Mouse (Mus musculus): ENCODE measurements around the gene Atp8a2. TPM values are rescaled to one million over a fixed set of nuclear protein-coding genes. Genes with fewer than 3 reads are reported as not detected.

Atp8a2 gene
- polyA plus RNA-seq, 1 experiment = 0.16 TPM

DNA sequence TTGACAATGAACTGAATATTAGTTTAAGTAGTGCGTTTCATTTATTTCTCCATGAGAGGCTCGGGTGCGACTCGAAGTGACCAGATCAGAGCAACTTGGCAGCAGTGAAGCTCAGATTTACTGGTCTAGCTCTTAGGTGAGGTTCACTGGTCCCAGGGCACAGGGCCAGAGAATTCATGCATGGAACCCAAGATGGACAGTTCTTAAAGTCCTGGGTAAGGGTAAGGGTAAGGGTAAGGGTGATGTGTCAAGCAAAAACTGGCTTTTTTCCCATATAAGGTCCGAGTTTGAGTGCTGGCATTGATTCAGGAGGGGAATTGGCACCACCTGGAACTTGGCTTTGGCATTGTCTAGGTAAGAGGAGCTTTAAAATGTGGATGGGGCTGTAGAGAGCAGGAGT, 305.5 kb downstream of the Atp8a2 start:
- H3K4me1 ChIP-seq (ENCODE audit: control insufficient read depth, insufficient read depth, low read length) = 0 out of 2 replicates have a peak, but pooled peaks cover 2% of the 10 kb centered on the region
- no peak overlapping the region for H3K4me3 ChIP-seq (ENCODE audit: insufficient read depth, low read length)
- TF ChIP-seq CTCF (IDR thresholded peaks at IDR 0.05; ENCODE audit: low read depth, low read length) (no peak), POLR2A (IDR thresholded peaks at IDR 0.05; ENCODE audit: borderline replicate concordance, low read depth, low read length) (no peak)
- H3K27ac ChIP-seq (ENCODE audit: insufficient read depth, low read depth, low read length) = no peak overlapping the region

DNA sequence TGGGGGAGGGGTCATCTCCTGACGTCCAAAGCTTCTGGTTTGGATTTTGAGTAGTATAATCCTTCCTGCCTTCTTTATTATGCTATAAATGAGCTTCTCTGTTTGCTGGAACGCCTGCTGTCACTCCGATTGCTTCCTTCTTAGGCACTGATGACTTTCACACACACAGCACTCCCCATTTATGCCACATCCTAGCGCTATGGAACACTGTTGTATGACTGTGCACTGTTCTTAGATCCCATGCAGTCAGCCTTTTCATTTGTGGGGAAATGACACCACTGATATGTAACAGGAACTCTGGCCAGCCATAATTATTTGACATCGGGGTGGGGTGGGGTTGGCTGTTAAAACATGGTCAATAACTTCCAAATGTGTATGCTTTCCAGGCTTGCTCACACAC, 306.2 kb downstream of the Atp8a2 start:
- TF ChIP-seq POLR2A (IDR thresholded peaks at IDR 0.05; ENCODE audit: borderline replicate concordance, low read depth, low read length) = no peak
- TF ChIP-seq CTCF (IDR thresholded peaks at IDR 0.05; ENCODE audit: low read depth, low read length) = no peak
- Histone ChIP-seq H3K4me1 (ENCODE audit: control insufficient read depth, insufficient read depth, low read length) (0 out of 2 replicates have a peak, but pooled peaks cover 2% of the 10 kb centered on the region), H3K4me3 (ENCODE audit: insufficient read depth, low read length) (no peak overlapping the region), H3K27ac (ENCODE audit: insufficient read depth, low read depth, low read length) (no peak overlapping the region)

GRCm38 (mm10) chr14:59890107-59890506, 306.9 kb downstream of the Atp8a2 start:
- Histone ChIP-seq H3K4me3 (ENCODE audit: insufficient read depth, low read length) (no peak overlapping the region), H3K4me1 (ENCODE audit: control insufficient read depth, insufficient read depth, low read length) (0 out of 2 replicates have a peak, but pooled peaks cover 2% of the 10 kb centered on the region), H3K27ac (ENCODE audit: insufficient read depth, low read depth, low read length) (no peak overlapping the region)
- TF ChIP-seq POLR2A (IDR thresholded peaks at IDR 0.05; ENCODE audit: borderline replicate concordance, low read depth, low read length) (no peak), CTCF (IDR thresholded peaks at IDR 0.05; ENCODE audit: low read depth, low read length) (no peak)

- TF ChIP-seq CTCF (IDR thresholded peaks at IDR 0.05; ENCODE audit: low read depth, low read length) = no peak
- no peak for TF ChIP-seq POLR2A (IDR thresholded peaks at IDR 0.05; ENCODE audit: borderline replicate concordance, low read depth, low read length)
- Histone ChIP-seq H3K4me1 (ENCODE audit: control insufficient read depth, insufficient read depth, low read length) (0 out of 2 replicates have a peak, but pooled peaks cover 2% of the 10 kb centered on the region), H3K4me3 (ENCODE audit: insufficient read depth, low read length) (no peak overlapping the region), H3K27ac (ENCODE audit: insufficient read depth, low read depth, low read length) (no peak overlapping the region)
These were observed 308.5 kb downstream of the Atp8a2 start for GRCm38 (mm10) chr14:59888446-59888845.

DNA sequence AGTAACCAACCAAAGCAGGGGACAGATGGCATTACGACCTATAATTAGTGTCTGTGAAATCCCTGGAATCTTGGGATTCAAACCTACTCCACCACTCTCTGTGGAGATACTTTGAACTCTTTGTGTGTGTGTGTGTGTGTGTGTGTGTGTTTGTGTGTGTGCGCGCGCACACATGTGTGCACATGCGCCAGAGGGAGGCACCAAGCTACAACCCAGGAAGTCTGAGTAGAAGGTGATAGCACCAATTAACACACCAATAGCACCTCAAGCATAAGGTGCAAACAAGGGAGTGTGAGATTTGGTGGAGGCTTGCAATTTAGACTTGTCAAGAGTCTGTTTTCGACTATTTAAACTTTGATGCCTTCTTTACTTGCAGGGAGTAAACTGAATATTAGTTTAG, 308.9 kb downstream of the Atp8a2 start:
- no peak for TF ChIP-seq CTCF (IDR thresholded peaks at IDR 0.05; ENCODE audit: low read depth, low read length)
- no peak for TF ChIP-seq POLR2A (IDR thresholded peaks at IDR 0.05; ENCODE audit: borderline replicate concordance, low read depth, low read length)
- H3K27ac ChIP-seq (ENCODE audit: insufficient read depth, low read depth, low read length) = no peak overlapping the region
- 0 out of 2 replicates have a peak, but pooled peaks cover 2% of the 10 kb centered on the region for H3K4me1 ChIP-seq (ENCODE audit: control insufficient read depth, insufficient read depth, low read length)
- no peak overlapping the region for H3K4me3 ChIP-seq (ENCODE audit: insufficient read depth, low read length)

DNA sequence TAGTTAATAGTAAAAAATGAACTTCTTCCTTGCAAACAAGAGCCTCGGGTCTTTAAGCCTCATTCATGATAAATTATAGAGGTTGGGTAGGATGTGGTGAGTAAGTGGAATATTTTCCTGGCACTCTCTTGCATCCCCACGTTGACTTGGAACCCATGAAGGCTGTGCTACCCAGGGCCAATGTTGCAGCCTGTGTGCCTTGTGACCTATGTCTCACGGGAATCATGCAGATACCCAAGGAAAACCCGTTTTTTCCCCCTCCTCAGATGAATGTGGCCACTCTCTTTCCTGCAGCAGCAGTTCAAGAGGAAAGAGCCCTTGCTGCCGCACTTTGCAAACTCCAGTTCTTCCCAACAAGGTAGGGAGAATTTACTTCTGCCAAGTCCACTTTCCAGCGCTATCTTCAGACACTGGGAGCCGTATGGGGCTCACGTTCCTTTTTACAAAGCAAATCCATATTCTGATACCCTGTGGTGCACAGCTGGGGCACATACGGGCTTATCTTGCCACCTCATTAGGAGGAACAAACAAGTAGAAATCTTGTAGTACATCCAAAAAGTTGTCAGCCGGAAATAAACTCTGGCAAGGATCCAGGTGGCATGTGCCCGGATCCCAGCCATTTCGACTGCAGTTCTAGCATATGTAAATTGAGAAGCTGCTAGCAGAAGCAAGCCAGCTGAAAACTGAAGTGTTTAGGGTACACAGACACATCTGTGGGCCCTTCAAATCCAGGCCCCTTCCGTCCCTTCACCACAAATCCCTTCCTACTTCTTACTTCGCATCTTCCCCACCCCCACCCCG, 309.7 kb downstream of the Atp8a2 start:
- Histone ChIP-seq H3K4me1 (ENCODE audit: control insufficient read depth, insufficient read depth, low read length) (0 out of 2 replicates have a peak, but pooled peaks cover 2% of the 10 kb centered on the region), H3K4me3 (ENCODE audit: insufficient read depth, low read length) (no peak overlapping the region), H3K27ac (ENCODE audit: insufficient read depth, low read depth, low read length) (no peak overlapping the region)
- TF ChIP-seq POLR2A (IDR thresholded peaks at IDR 0.05; ENCODE audit: borderline replicate concordance, low read depth, low read length) (no peak), CTCF (IDR thresholded peaks at IDR 0.05; ENCODE audit: low read depth, low read length) (no peak)

DNA sequence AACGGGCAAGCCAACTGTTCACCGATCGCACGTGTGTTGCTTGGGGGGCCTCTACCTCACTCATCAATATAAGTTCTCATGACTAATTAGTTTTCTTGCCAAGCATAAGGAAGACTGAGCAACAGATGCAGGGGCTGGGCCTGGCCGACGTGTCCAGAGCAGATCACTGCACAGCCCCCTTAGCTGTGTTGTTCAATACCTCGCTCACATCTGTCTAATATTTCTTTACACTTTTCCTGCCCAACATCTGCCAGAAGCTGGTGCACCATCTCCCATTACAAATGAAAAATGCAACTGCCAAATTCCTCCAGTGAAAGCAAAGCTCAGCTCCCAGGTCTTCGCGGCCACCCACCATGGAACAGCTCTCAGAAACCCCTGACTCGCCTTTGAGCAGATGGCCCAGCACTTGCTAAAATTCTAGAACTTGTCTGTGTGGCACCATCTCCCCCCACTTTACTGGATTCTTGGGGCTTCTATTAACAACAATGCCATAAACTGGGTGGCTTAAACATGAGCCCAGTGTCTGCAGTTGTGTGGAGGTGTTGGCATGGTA, 313.4 kb downstream of the Atp8a2 start:
- 0 out of 2 replicates have a peak, but pooled peaks cover 2% of the 10 kb centered on the region for H3K4me1 ChIP-seq (ENCODE audit: control insufficient read depth, insufficient read depth, low read length)
- no peak for TF ChIP-seq POLR2A (IDR thresholded peaks at IDR 0.05; ENCODE audit: borderline replicate concordance, low read depth, low read length)
- no peak for TF ChIP-seq CTCF (IDR thresholded peaks at IDR 0.05; ENCODE audit: low read depth, low read length)
- no peak overlapping the region for H3K4me3 ChIP-seq (ENCODE audit: insufficient read depth, low read length)
- no peak overlapping the region for H3K27ac ChIP-seq (ENCODE audit: insufficient read depth, low read depth, low read length)

DNA sequence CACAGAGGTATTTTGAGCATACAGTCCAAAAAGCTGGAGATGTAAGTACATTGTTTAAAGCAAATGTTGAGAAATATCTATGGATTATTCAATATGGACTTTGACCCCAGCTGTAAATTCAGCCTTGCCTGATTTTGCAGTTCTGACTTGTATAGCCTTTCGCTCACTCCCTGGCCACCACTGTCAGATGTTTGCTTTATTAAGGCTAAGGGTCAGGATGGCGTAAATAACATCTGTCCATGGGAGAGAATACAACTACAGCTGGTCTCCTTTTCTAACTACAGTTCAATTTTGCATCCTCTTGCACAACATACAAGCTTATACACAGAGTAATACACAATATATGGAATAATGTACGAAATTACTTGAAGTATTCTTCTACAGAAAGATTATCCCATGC, 316.1 kb downstream of the Atp8a2 start:
- Histone ChIP-seq H3K4me1 (ENCODE audit: control insufficient read depth, insufficient read depth, low read length) (no peaks in the 10 kb centered on the region), H3K4me3 (ENCODE audit: insufficient read depth, low read length) (no peak overlapping the region), H3K27ac (ENCODE audit: insufficient read depth, low read depth, low read length) (no peak overlapping the region)
- TF ChIP-seq POLR2A (IDR thresholded peaks at IDR 0.05; ENCODE audit: borderline replicate concordance, low read depth, low read length) = no peak
- TF ChIP-seq CTCF (IDR thresholded peaks at IDR 0.05; ENCODE audit: low read depth, low read length) = no peak

DNA sequence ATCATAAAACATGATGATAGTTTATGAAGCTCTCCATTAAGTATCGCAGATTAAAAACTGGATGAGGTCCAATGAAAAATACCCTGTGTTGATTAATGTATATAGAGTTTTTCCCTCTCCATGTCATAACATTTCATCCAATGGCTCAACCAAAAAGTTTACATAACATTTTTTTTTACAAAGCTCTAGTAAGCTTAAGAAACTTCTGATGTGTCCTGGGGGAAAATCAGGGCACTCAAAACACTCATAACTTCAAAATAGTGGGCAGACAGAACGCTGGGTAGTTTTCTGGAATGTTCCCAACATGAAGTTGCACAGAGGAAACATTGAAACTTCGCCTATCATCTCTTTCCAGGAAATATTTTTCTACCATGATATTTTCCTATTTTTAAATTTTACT, 318.7 kb downstream of the Atp8a2 start:
- Histone ChIP-seq H3K4me3 (ENCODE audit: insufficient read depth, low read length) (no peak overlapping the region), H3K4me1 (ENCODE audit: control insufficient read depth, insufficient read depth, low read length) (no peaks in the 10 kb centered on the region), H3K27ac (ENCODE audit: insufficient read depth, low read depth, low read length) (no peak overlapping the region)
- TF ChIP-seq CTCF (IDR thresholded peaks at IDR 0.05; ENCODE audit: low read depth, low read length) (no peak), POLR2A (IDR thresholded peaks at IDR 0.05; ENCODE audit: borderline replicate concordance, low read depth, low read length) (no peak)

- no peak overlapping the region for H3K27ac ChIP-seq (ENCODE audit: insufficient read depth, low read depth, low read length)
- H3K4me3 ChIP-seq (ENCODE audit: insufficient read depth, low read length) = no peak overlapping the region
- TF ChIP-seq POLR2A (IDR thresholded peaks at IDR 0.05; ENCODE audit: borderline replicate concordance, low read depth, low read length) (no peak), CTCF (IDR thresholded peaks at IDR 0.05; ENCODE audit: low read depth, low read length) (no peak)
- no peaks in the 10 kb centered on the region for H3K4me1 ChIP-seq (ENCODE audit: control insufficient read depth, insufficient read depth, low read length)
These were observed 320.5 kb downstream of the Atp8a2 start for GRCm38 (mm10) chr14:59876525-59876924.
